Mouse (Mus musculus) ES-Bruce4 (cell line): ENCODE data around the gene Trim2. TPM values are rescaled to one million over a fixed set of nuclear protein-coding genes. Genes with fewer than 3 reads are reported as not detected.

Experiments used
- H3K27ac ChIP-seq: 2 replicates; pipeline ENCODE4 v1.5.1; 2012; ENCODE audit warnings: low read length, inconsistent platforms; ENCODE audit not compliant: insufficient read depth
- H3K27me3 ChIP-seq: 2 replicates; pipeline ENCODE4 v1.6.1; 2012; ENCODE audit warnings: mild to moderate bottlenecking, low read length, inconsistent platforms; ENCODE audit not compliant: control insufficient read depth, poor library complexity, insufficient read depth, severe bottlenecking
- H3K36me3 ChIP-seq: 2 replicates; pipeline ENCODE4 v1.6.1; 2012; ENCODE audit warnings: inconsistent platforms, mild to moderate bottlenecking, low read length, moderate library complexity; ENCODE audit not compliant: control insufficient read depth, poor library complexity, insufficient read depth, severe bottlenecking
- H3K4me1 ChIP-seq: one replicate; pipeline ENCODE4 v1.8.1; 2011; ENCODE audit warnings: low read length; ENCODE audit not compliant: control insufficient read depth, insufficient read depth
- H3K4me3 ChIP-seq: 2 replicates; pipeline ENCODE4 v1.5.1; 2011; ENCODE audit warnings: low read depth, mild to moderate bottlenecking, low read length
- H3K9ac ChIP-seq: 2 replicates; pipeline ENCODE4 v1.6.1; 2012; ENCODE audit warnings: low read depth, mild to moderate bottlenecking, inconsistent platforms; ENCODE audit not compliant: poor library complexity, severe bottlenecking
- H3K9me3 ChIP-seq: replicated peaks from 2 replicates; pipeline ENCODE4 v1.6.1; 2012; ENCODE audit warnings: mild to moderate bottlenecking, low read length, inconsistent platforms; ENCODE audit not compliant: control insufficient read depth, poor library complexity, insufficient read depth, severe bottlenecking
- CTCF ChIP-seq: IDR thresholded peaks from one replicate; pipeline ENCODE4 v1.8.1; 2011; ENCODE audit warnings: low read depth, low read length
- EP300 ChIP-seq: IDR thresholded peaks from 2 replicates; pipeline ENCODE4 v1.6.1; 2011; ENCODE audit warnings: low read depth, low read length; ENCODE audit not compliant: insufficient read depth
- POLR2A ChIP-seq: IDR thresholded peaks from one replicate; pipeline ENCODE4 v1.8.1; 2011; ENCODE audit warnings: low read length; ENCODE audit not compliant: insufficient read depth
- polyA plus RNA-seq: library from polyadenylated mRNA; stranded (reverse); fragments of >200 nt; gene quantifications from 2 replicates; pipeline ENCODE4 v1.2.4, GENCODE M21; 2011; ENCODE audit warnings: low read depth; ENCODE audit not compliant: missing spikeins, insufficient read depth, insufficient read length

Gene Trim2
- polyA plus RNA-seq, 1 experiment, result 12.8 TPM

- H3K36me3 ChIP-seq, result no peaks in the 10 kb centered on the region
- no peak overlapping the region for H3K4me3 ChIP-seq
- H3K9me3 ChIP-seq, result peaks cover 8% of the 10 kb centered on the region; the same call in 1 of the 2 replicates
- H3K27me3 ChIP-seq, result no peaks in the 10 kb centered on the region
- H3K27ac ChIP-seq, result no peak overlapping the region
- no peak overlapping the region for H3K9ac ChIP-seq
- TF ChIP-seq CTCF, result no peak
- no peak for TF ChIP-seq EP300
- TF ChIP-seq POLR2A, result no peak
- H3K4me1 ChIP-seq, result no peaks in the 10 kb centered on the region
Observed at GRCm38 (mm10) chr3:84128871-84129870, 177.5 kb downstream of the Trim2 start.

DNA sequence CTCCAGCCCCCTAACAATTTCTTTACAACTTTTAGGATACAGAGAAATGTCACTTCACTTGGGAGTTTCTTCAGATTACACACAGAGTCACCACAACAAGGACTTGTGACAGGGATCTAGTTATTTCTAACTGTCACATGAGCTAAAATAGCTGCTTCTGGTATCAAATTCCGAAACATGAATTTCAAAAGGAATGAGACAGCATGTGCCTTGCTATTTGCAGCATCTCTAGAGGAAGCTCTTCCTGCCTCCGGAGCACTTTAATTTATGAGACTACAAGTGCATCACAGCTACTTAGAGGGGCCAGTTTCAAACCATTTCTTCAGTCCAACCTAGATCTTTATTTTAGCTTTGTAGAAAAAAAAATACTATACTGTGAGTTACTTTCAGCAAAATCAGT is 179.2 kb downstream of the Trim2 start:
- Histone ChIP-seq H3K9me3 (peaks cover 8% of the 10 kb centered on the region; the same call in 1 of the 2 replicates), H3K4me3 (no peak overlapping the region), H3K4me1 (no peaks in the 10 kb centered on the region), H3K27ac (no peak overlapping the region), H3K36me3 (no peaks in the 10 kb centered on the region), H3K27me3 (no peaks in the 10 kb centered on the region), H3K9ac (no peak overlapping the region)
- no peak for TF ChIP-seq POLR2A
- TF ChIP-seq EP300, result no peak
- no peak for TF ChIP-seq CTCF

- Histone ChIP-seq H3K9me3 (peaks cover 8% of the 10 kb centered on the region; the same call in 1 of the 2 replicates), H3K36me3 (no peaks in the 10 kb centered on the region), H3K4me3 (no peak overlapping the region), H3K27me3 (no peaks in the 10 kb centered on the region), H3K27ac (no peak overlapping the region), H3K4me1 (no peaks in the 10 kb centered on the region), H3K9ac (no peak overlapping the region)
- no peak for TF ChIP-seq POLR2A
- TF ChIP-seq EP300, result no peak
- no peak for TF ChIP-seq CTCF
Observed at GRCm38 (mm10) chr3:84126721-84127120, 180.0 kb downstream of the Trim2 start.

GRCm38 (mm10) chr3:84125704-84126289 is 180.9 kb downstream of the Trim2 start:
- H3K4me1 ChIP-seq, result no peaks in the 10 kb centered on the region
- H3K36me3 ChIP-seq, result no peaks in the 10 kb centered on the region
- H3K4me3 ChIP-seq, result no peak overlapping the region
- H3K27me3 ChIP-seq, result no peaks in the 10 kb centered on the region
- H3K9ac ChIP-seq, result no peak overlapping the region
- no peak overlapping the region for H3K27ac ChIP-seq
- peaks cover 8% of the 10 kb centered on the region; the same call in 1 of the 2 replicates for H3K9me3 ChIP-seq
- TF ChIP-seq POLR2A, result no peak
- TF ChIP-seq CTCF, result no peak
- TF ChIP-seq EP300, result no peak

GRCm38 (mm10) chr3:84123461-84123860 is 183.2 kb downstream of the Trim2 start:
- H3K4me1 ChIP-seq, result no peaks in the 10 kb centered on the region
- no peaks in the 10 kb centered on the region for H3K36me3 ChIP-seq
- TF ChIP-seq CTCF, result no peak
- TF ChIP-seq EP300, result no peak
- TF ChIP-seq POLR2A, result no peak
- H3K27ac ChIP-seq, result no peak overlapping the region
- no peak overlapping the region for H3K4me3 ChIP-seq
- H3K9ac ChIP-seq, result no peak overlapping the region
- H3K9me3 ChIP-seq, result peaks cover 8% of the 10 kb centered on the region; the same call in 1 of the 2 replicates
- H3K27me3 ChIP-seq, result no peaks in the 10 kb centered on the region

DNA sequence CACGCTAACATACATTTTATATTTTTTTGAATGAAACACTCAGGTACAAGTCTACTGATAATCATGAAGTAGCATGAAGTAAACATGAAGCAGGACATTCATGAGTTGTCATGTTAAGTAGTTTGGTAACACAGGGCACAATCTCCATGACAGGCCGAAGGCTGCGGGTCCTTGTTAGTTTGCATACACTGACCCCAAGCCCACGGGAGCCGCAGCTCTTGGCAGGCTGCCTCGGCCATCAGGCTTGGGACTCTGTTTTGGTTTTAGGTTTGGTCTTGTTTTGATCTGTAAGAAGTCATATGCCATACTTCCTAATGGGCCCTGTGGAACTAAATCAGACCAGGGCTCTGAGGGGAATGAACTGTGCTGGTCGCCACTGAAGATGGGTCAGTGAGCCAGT is 188.0 kb downstream of the Trim2 start:
- no peak overlapping the region for H3K9ac ChIP-seq
- H3K9me3 ChIP-seq, result no peaks in the 10 kb centered on the region
- no peaks in the 10 kb centered on the region for H3K27me3 ChIP-seq
- TF ChIP-seq POLR2A, result no peak
- no peak for TF ChIP-seq EP300
- TF ChIP-seq CTCF, result no peak
- no peak overlapping the region for H3K27ac ChIP-seq
- no peak overlapping the region for H3K4me3 ChIP-seq
- no peaks in the 10 kb centered on the region for H3K4me1 ChIP-seq
- no peaks in the 10 kb centered on the region for H3K36me3 ChIP-seq
